Mouse (Mus musculus) CH12.LX (cell line): Measurements from ENCODE around the gene Fam24a. TPM values are rescaled to one million over a fixed set of nuclear protein-coding genes. Genes with fewer than 3 reads are reported as not detected.

ENCODE experiments used
- DNase-seq: peaks from one replicate; pipeline ENCODE4 v3.0.0-alpha.2; 2013; ENCODE audit errors: extremely low read depth
- H3K27ac ChIP-seq: 2 replicates; pipeline ENCODE4 v1.5.1; 2012; ENCODE audit warnings: low read depth, mild to moderate bottlenecking, control low read depth, moderate library complexity; ENCODE audit not compliant: insufficient read depth
- H3K27me3 ChIP-seq: replicated peaks from 2 replicates; pipeline ENCODE3; 2012; ENCODE audit warnings: inconsistent platforms
- H3K36me3 ChIP-seq, 2 experiments: replicated peaks in 1 of 2; 2 replicates each; pipeline versions ENCODE3 to v1.6.1; 2012; ENCODE audit warnings: inconsistent platforms in 1 of 2, low read length in 1 of 2, mild to moderate bottlenecking in 1 of 2, mixed read lengths in 1 of 2, moderate library complexity in 1 of 2; ENCODE audit not compliant: control insufficient read depth in 1 of 2, insufficient read depth in 1 of 2
- H3K4me1 ChIP-seq, 2 experiments: 2 replicates each; pipeline ENCODE4 v1.6.1; 2012; ENCODE audit warnings: inconsistent platforms in 1 of 2, moderate library complexity in 1 of 2; ENCODE audit not compliant: insufficient read depth in 2 of 2, control insufficient read depth in 1 of 2
- H3K4me2 ChIP-seq: 2 replicates; pipeline ENCODE4 v1.6.1; 2012; ENCODE audit warnings: low read depth, mild to moderate bottlenecking, control low read depth; ENCODE audit not compliant: poor library complexity, insufficient read depth, severe bottlenecking
- H3K4me3 ChIP-seq, 3 experiments: fragments of 150-350 bp in 1 of 3; sonication (generic) in 1 of 3; replicated peaks in 1 of 3; 2 replicates each; pipeline versions ENCODE3 to v1.5.1; 2011 to 2012; ENCODE audit warnings: low read depth in 2 of 3, low read length in 2 of 3, mild to moderate bottlenecking in 2 of 3, moderate library complexity in 2 of 3, control low read depth in 1 of 3, improper control_type of control experiment in 1 of 3, inconsistent platforms in 1 of 3, mixed read lengths in 1 of 3; ENCODE audit not compliant: poor library complexity in 1 of 3
- H3K79me2 ChIP-seq: replicated peaks from 2 replicates; pipeline ENCODE4 v1.6.1; 2012; ENCODE audit warnings: mild to moderate bottlenecking, moderate library complexity; ENCODE audit not compliant: control insufficient read depth, poor library complexity, insufficient read depth, severe bottlenecking; ENCODE audit errors: extremely low read depth
- H3K9ac ChIP-seq: 2 replicates; pipeline ENCODE4 v1.6.1; 2012; ENCODE audit warnings: low read depth, mild to moderate bottlenecking, control low read depth, moderate library complexity; ENCODE audit not compliant: insufficient read depth
- H3K9me3 ChIP-seq: replicated peaks from 2 replicates; pipeline ENCODE3; 2012; ENCODE audit warnings: low read length, inconsistent platforms, mixed read lengths
- BHLHE40 ChIP-seq: IDR thresholded peaks from 2 replicates; pipeline ENCODE4 v1.6.1; 2011; ENCODE audit warnings: mild to moderate bottlenecking, low read depth, low read length, improper control_type of control experiment
- CTCF ChIP-seq, 2 experiments: IDR thresholded peaks in 1 of 2; conservative IDR thresholded peaks in 1 of 2; 2 replicates each; pipeline ENCODE4 v1.5.1; 2011 to 2012; ENCODE audit warnings: low read depth in 2 of 2, low read length in 2 of 2, improper control_type of control experiment in 1 of 2, inconsistent platforms in 1 of 2, mild to moderate bottlenecking in 1 of 2, moderate library complexity in 1 of 2
- ELF1 ChIP-seq: IDR thresholded peaks from 2 replicates; pipeline ENCODE4 v1.6.1; 2014; ENCODE audit warnings: low read depth, mild to moderate bottlenecking, inconsistent platforms, low read length, improper control_type of control experiment
- EP300 ChIP-seq: IDR thresholded peaks from 2 replicates; pipeline ENCODE4 v1.6.1; 2011; ENCODE audit warnings: low read length, improper control_type of control experiment
- ETS1 ChIP-seq: conservative IDR thresholded peaks from 2 replicates; pipeline ENCODE4 v1.6.1; 2012; ENCODE audit warnings: low read depth, mild to moderate bottlenecking, inconsistent platforms, low read length, improper control_type of control experiment, moderate library complexity
- GABPA ChIP-seq: IDR thresholded peaks from 2 replicates; pipeline ENCODE4 v1.6.1; 2012; ENCODE audit warnings: low read depth, low read length, improper control_type of control experiment, inconsistent platforms; ENCODE audit not compliant: insufficient replicate concordance
- IRF4 ChIP-seq: IDR thresholded peaks from 2 replicates; pipeline ENCODE4 v1.6.1; 2014; ENCODE audit warnings: low read depth, mild to moderate bottlenecking, inconsistent platforms, low read length, improper control_type of control experiment
- JUND ChIP-seq: conservative IDR thresholded peaks from 2 replicates; pipeline ENCODE4 v1.6.1; 2011; ENCODE audit warnings: low read depth, low read length, improper control_type of control experiment
- MAZ ChIP-seq: IDR thresholded peaks from 2 replicates; pipeline ENCODE4 v1.6.1; 2012; ENCODE audit warnings: low read depth, mild to moderate bottlenecking, inconsistent platforms, low read length, improper control_type of control experiment, moderate library complexity
- MYC ChIP-seq: IDR thresholded peaks from 2 replicates; pipeline ENCODE4 v1.6.1; 2011; ENCODE audit warnings: low read depth, mild to moderate bottlenecking, improper control_type of control experiment, low read length
- NELFE ChIP-seq: IDR thresholded peaks from 2 replicates; pipeline ENCODE4 v1.6.1; 2011; ENCODE audit warnings: low read depth, low read length, improper control_type of control experiment
- NRF1 ChIP-seq: IDR thresholded peaks from 2 replicates; pipeline ENCODE4 v1.6.1; 2014; ENCODE audit warnings: low read depth, mild to moderate bottlenecking, inconsistent platforms, low read length, improper control_type of control experiment, moderate library complexity
- PAX5 ChIP-seq: IDR thresholded peaks from 2 replicates; pipeline ENCODE4 v1.6.1; 2012; ENCODE audit warnings: low read length, inconsistent platforms, mixed read lengths
- POLR2A ChIP-seq: IDR thresholded peaks from 2 replicates; pipeline ENCODE4 v1.6.1; 2011; ENCODE audit warnings: low read depth, mild to moderate bottlenecking, improper control_type of control experiment, low read length
- POLR2AphosphoS2 ChIP-seq: IDR thresholded peaks from 2 replicates; pipeline ENCODE4 v1.6.1; 2011; ENCODE audit warnings: low read depth, low read length, improper control_type of control experiment
- RAD21 ChIP-seq: IDR thresholded peaks from 2 replicates; pipeline ENCODE4 v1.6.1; 2011; ENCODE audit warnings: low read depth, mild to moderate bottlenecking, low read length, improper control_type of control experiment, moderate library complexity
- RCOR1 ChIP-seq: conservative IDR thresholded peaks from 2 replicates; pipeline ENCODE4 v1.6.1; 2012; ENCODE audit warnings: low read depth, mild to moderate bottlenecking, inconsistent platforms, low read length, improper control_type of control experiment
- SMC3 ChIP-seq: IDR thresholded peaks from 2 replicates; pipeline ENCODE4 v1.6.1; 2011; ENCODE audit warnings: low read depth, low read length, improper control_type of control experiment
- UBTF ChIP-seq: IDR thresholded peaks from 2 replicates; pipeline ENCODE4 v1.6.1; 2012; ENCODE audit warnings: low read depth, mild to moderate bottlenecking, inconsistent platforms, low read length, improper control_type of control experiment, moderate library complexity
- USF2 ChIP-seq: conservative IDR thresholded peaks from 2 replicates; pipeline ENCODE4 v1.6.1; 2011; ENCODE audit warnings: low read depth, low read length, improper control_type of control experiment
- ZC3H11A ChIP-seq: IDR thresholded peaks from 2 replicates; pipeline ENCODE4 v1.6.1; 2012; ENCODE audit warnings: low read depth, mild to moderate bottlenecking, inconsistent platforms, low read length, improper control_type of control experiment
- ZMIZ1 ChIP-seq: IDR thresholded peaks from 2 replicates; pipeline ENCODE4 v1.6.1; 2012; ENCODE audit warnings: low read depth, mild to moderate bottlenecking, inconsistent platforms, low read length, improper control_type of control experiment
- dilution Hi-C: fragments of 300-500 bp; cut with MboI; formaldehyde crosslinking; loops from 2 replicates; pipeline ENCODE4 v1.14.3; 2020; ENCODE audit warnings: low sequenced_read_pairs; ENCODE audit not compliant: extremely low pct_unique_long_range_greater_than_20kb, extremely low pct_ligation_motif_present
- in situ Hi-C: fragments of 300-500 bp; cut with MboI; formaldehyde crosslinking; loops from 3 replicates; pipeline ENCODE4 v1.14.3; 2019; ENCODE audit warnings: low sequenced_read_pairs, low pct_ligation_motif_present, low pct_unique_long_range_greater_than_20kb, mixed read lengths
- polyA plus RNA-seq: library from polyadenylated mRNA; unstranded; fragments of >175 nt; gene quantifications from 2 replicates; pipeline ENCODE4 v1.2.1, GENCODE M21; 2012; ENCODE audit warnings: low read depth; ENCODE audit not compliant: insufficient read length
- total RNA-seq, 2 experiments: library from RNA; depleted of rRNA; stranded (reverse); fragments of 300-350 nt in 1 of 2; fragments of >200 nt in 1 of 2; gene quantifications; 2 replicates each; pipeline ENCODE4 v1.2.3; 2012 to 2014

The Fam24a gene
- total and polyA plus RNA-seq, 3 experiments: 0.36 TPM; not detected in 2

DNA sequence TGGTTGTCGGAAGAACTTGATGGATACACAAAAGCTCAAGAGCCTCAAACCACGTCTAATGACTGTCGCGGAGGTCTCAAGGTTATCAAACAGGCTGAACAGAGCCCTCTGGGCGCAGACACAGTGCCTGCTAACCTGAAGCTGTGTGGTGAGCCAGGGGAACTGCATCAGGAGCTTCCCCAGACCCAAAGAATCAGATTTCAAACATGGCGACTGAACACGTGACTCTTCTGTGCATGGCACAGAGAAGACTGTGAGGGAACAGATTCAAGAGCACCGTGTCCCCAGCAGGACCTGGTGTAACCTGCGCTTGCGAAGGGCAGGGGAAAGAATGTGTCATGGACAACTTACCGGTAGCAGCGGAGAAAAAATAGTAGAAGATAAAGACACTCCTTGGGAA is 16.1 kb upstream of the Fam24a start:
- Histone ChIP-seq H3K9ac (no peak overlapping the region), H3K27ac (no peak overlapping the region), H3K9me3 (no peaks in the 10 kb centered on the region), H3K4me3 (no peak overlapping the region), H3K79me2 (no peaks in the 10 kb centered on the region), H3K4me2 (no peak overlapping the region)
- in situ Hi-C loops: no loop called here
- DNase-seq: no peak
- TF ChIP-seq POLR2AphosphoS2 (no peak), ETS1 (no peak), MYC (no peak), PAX5 (no peak), EP300 (no peak), IRF4 (no peak), POLR2A (no peak), SMC3 (no peak), MAZ (no peak), USF2 (no peak), ZC3H11A (no peak), ELF1 (no peak), ZMIZ1 (no peak), RCOR1 (no peak), NELFE (no peak), CTCF (conservative IDR thresholded peaks at IDR 0.05 in 1 of 2, IDR thresholded peaks at IDR 0.05 in 1 of 2; ENCODE audit: low read depth in 2 of 2, low read length in 2 of 2) (no peak)
- TF ChIP-seq, all 38 proteins: peak for 0
- peaks cover 0 to 4% of the 10 kb centered on the region in 2 experiments; a peak in 2 of 4 replicates for H3K4me1 ChIP-seq
- peaks cover 0 to 1% of the 10 kb centered on the region in 2 experiments for H3K36me3 ChIP-seq
- dilution Hi-C loops: no loop called here
- no peaks in the 10 kb centered on the region for H3K27me3 ChIP-seq

- in situ Hi-C loops: no loop called here
Observed at GRCm38 (mm10) chr7:131318340-131318739, 15.3 kb upstream of the Fam24a start.

More at GRCm38 (mm10) chr7:131318340-131318739, 15.3 kb upstream of the Fam24a start:
- Histone ChIP-seq H3K4me3 (no peak overlapping the region), H3K4me2 (no peak overlapping the region), H3K9me3 (no peaks in the 10 kb centered on the region), H3K27ac (no peak overlapping the region), H3K4me1 (peaks cover 0 to 4% of the 10 kb centered on the region in 2 experiments; a peak in 2 of 4 replicates), H3K36me3 (peaks cover 0 to 6% of the 10 kb centered on the region in 2 experiments), H3K27me3 (no peaks in the 10 kb centered on the region), H3K79me2 (no peaks in the 10 kb centered on the region), H3K9ac (no peak overlapping the region)
- TF ChIP-seq JUND (no peak), POLR2AphosphoS2 (no peak), ELF1 (no peak), GABPA (no peak), ZC3H11A (no peak), NELFE (no peak), RAD21 (no peak), BHLHE40 (no peak), IRF4 (no peak), MAZ (no peak), NRF1 (no peak), UBTF (no peak)
- dilution Hi-C loops: no loop called here
- no peak for DNase-seq
